Mouse (Mus musculus): Measurements from ENCODE around the gene Nfic. TPM values are rescaled to one million over a fixed set of nuclear protein-coding genes. Genes with fewer than 3 reads are reported as not detected.
A peak's percentile ranks its signal among the peaks of the same experiment; 100 is the strongest.

The Nfic gene
- polyA plus RNA-seq, 1 experiment from 2014 or later = 21.1 TPM

GRCm38 (mm10) chr10:81408871-81409291 lies 46.6 kb downstream of the Nfic start:
- peaks cover 4% of the 10 kb centered on the region; the same call in 1 of the 2 replicates for H3K27me3 ChIP-seq (ENCODE audit: insufficient read depth, low read length)
- peak overlapping the region; percentile 64 for H3K27ac ChIP-seq (ENCODE audit: low read depth)
- H3K9me3 ChIP-seq (ENCODE audit: low read length) = no peaks in the 10 kb centered on the region
- 8% methylated on average over 9 of the region's 9 CpGs for WGBS (ENCODE audit: insufficient replicate concordance)
- peaks cover 67% of the 10 kb centered on the region for H3K4me1 ChIP-seq (ENCODE audit: insufficient read depth)
- DNase-seq (peak; percentile 92), ATAC-seq (peak; percentile 76)
- TF ChIP-seq EP300 (IDR thresholded peaks at IDR 0.05; ENCODE audit: low read depth) = peak; percentile 20; the same call in 1 of the 2 replicates
- peak; percentile 98 for TF ChIP-seq CTCF (IDR thresholded peaks at IDR 0.05; ENCODE audit: low read depth)
- no peak overlapping the region for H3K9ac ChIP-seq (replicated peaks)
- peak overlapping the region; percentile 45; the same call in 1 of the 2 replicates for H3K4me2 ChIP-seq (ENCODE audit: low read depth, low read length)
- H3K4me3 ChIP-seq (ENCODE audit: low read depth, low read length) = no peak overlapping the region
- H3K36me3 ChIP-seq (replicated peaks; ENCODE audit: insufficient read depth, low read length) = peaks cover 13% of the 10 kb centered on the region; the same call in 1 of the 2 replicates

GRCm38 (mm10) chr10:81408424-81408729 lies 47.1 kb downstream of the Nfic start:
- Histone ChIP-seq H3K9ac (replicated peaks) (no peak overlapping the region; the same call in 1 of the 2 replicates), H3K9me3 (ENCODE audit: low read length) (no peaks in the 10 kb centered on the region), H3K4me3 (ENCODE audit: low read depth, low read length) (no peak overlapping the region), H3K27me3 (ENCODE audit: insufficient read depth, low read length) (peaks cover 4% of the 10 kb centered on the region; the same call in 1 of the 2 replicates), H3K27ac (ENCODE audit: low read depth) (peak overlapping the region; percentile 64), H3K4me1 (ENCODE audit: insufficient read depth) (peaks cover 62% of the 10 kb centered on the region), H3K36me3 (replicated peaks; ENCODE audit: insufficient read depth, low read length) (peaks cover 13% of the 10 kb centered on the region; the same call in 1 of the 2 replicates), H3K4me2 (ENCODE audit: low read depth, low read length) (peak overlapping the region; percentile 45)
- TF ChIP-seq EP300 (IDR thresholded peaks at IDR 0.05; ENCODE audit: low read depth) (no peak), CTCF (IDR thresholded peaks at IDR 0.05; ENCODE audit: low read depth) (no peak)
- WGBS (ENCODE audit: insufficient replicate concordance) = 39% methylated on average over 13 of the region's 13 CpGs
- ATAC-seq = peak; percentile 0; the same call in 1 of the 2 replicates
- no peak for DNase-seq

GRCm38 (mm10) chr10:81407539-81408423 lies 47.7 kb downstream of the Nfic start:
- Histone ChIP-seq H3K4me2 (ENCODE audit: low read depth, low read length) (peak overlapping the region; percentile 65), H3K27me3 (ENCODE audit: insufficient read depth, low read length) (peaks cover 4% of the 10 kb centered on the region; the same call in 1 of the 2 replicates), H3K4me1 (ENCODE audit: insufficient read depth) (peaks cover 56% of the 10 kb centered on the region), H3K4me3 (ENCODE audit: low read depth, low read length) (peak overlapping the region; percentile 34), H3K9me3 (ENCODE audit: low read length) (no peaks in the 10 kb centered on the region), H3K27ac (ENCODE audit: low read depth) (peak overlapping the region; percentile 64), H3K36me3 (replicated peaks; ENCODE audit: insufficient read depth, low read length) (peaks cover 13% of the 10 kb centered on the region; the same call in 1 of the 2 replicates), H3K9ac (replicated peaks) (no peak overlapping the region; the same call in none of the 2 replicates)
- TF ChIP-seq EP300 (IDR thresholded peaks at IDR 0.05; ENCODE audit: low read depth) (no peak), CTCF (IDR thresholded peaks at IDR 0.05; ENCODE audit: low read depth) (peak; percentile 18; the same call in 1 of the 2 replicates)
- 20% methylated on average over 31 of the region's 31 CpGs for WGBS (ENCODE audit: insufficient replicate concordance)
- peak; percentile 51 for ATAC-seq
- DNase-seq = peak; percentile 83

GRCm38 (mm10) chr10:81406504-81407440 lies 48.7 kb downstream of the Nfic start:
- H3K9ac ChIP-seq (replicated peaks) = no peak overlapping the region; the same call in 1 of the 2 replicates

GRCm38 (mm10) chr10:81405588-81406201 lies 49.7 kb downstream of the Nfic start:
- Histone ChIP-seq H3K27ac (ENCODE audit: low read depth) (0 out of 2 replicates have a peak overlapping the region, but pooled peaks have one; percentile 39), H3K36me3 (replicated peaks; ENCODE audit: insufficient read depth, low read length) (peaks cover 15% of the 10 kb centered on the region; the same call in 1 of the 2 replicates), H3K9ac (replicated peaks) (no peak overlapping the region), H3K9me3 (ENCODE audit: low read length) (no peaks in the 10 kb centered on the region), H3K4me1 (ENCODE audit: insufficient read depth) (peaks cover 48% of the 10 kb centered on the region), H3K27me3 (ENCODE audit: insufficient read depth, low read length) (peaks cover 4% of the 10 kb centered on the region; the same call in 1 of the 2 replicates), H3K4me3 (ENCODE audit: low read depth, low read length) (no peak overlapping the region), H3K4me2 (ENCODE audit: low read depth, low read length) (no peak overlapping the region)
- WGBS (ENCODE audit: insufficient replicate concordance) = 47% methylated on average over 13 of the region's 13 CpGs
- TF ChIP-seq CTCF (IDR thresholded peaks at IDR 0.05; ENCODE audit: low read depth) (peak; percentile 84), EP300 (IDR thresholded peaks at IDR 0.05; ENCODE audit: low read depth) (no peak)
- ATAC-seq (no peak), DNase-seq (peak; percentile 78)

More at GRCm38 (mm10) chr10:81406504-81407440, 48.7 kb downstream of the Nfic start:
- DNase-seq (no peak), ATAC-seq (no peak)
- no peak for TF ChIP-seq CTCF (IDR thresholded peaks at IDR 0.05; ENCODE audit: low read depth)
- no peak for TF ChIP-seq EP300 (IDR thresholded peaks at IDR 0.05; ENCODE audit: low read depth)
- Histone ChIP-seq H3K4me3 (ENCODE audit: low read depth, low read length) (peak overlapping the region; percentile 34), H3K4me2 (ENCODE audit: low read depth, low read length) (peak overlapping the region; percentile 65), H3K27ac (ENCODE audit: low read depth) (peak overlapping the region; percentile 2; the same call in 1 of the 2 replicates), H3K36me3 (replicated peaks; ENCODE audit: insufficient read depth, low read length) (peaks cover 13% of the 10 kb centered on the region; the same call in 1 of the 2 replicates), H3K4me1 (ENCODE audit: insufficient read depth) (peaks cover 52% of the 10 kb centered on the region), H3K27me3 (ENCODE audit: insufficient read depth, low read length) (peaks cover 4% of the 10 kb centered on the region; the same call in 1 of the 2 replicates), H3K9me3 (ENCODE audit: low read length) (no peaks in the 10 kb centered on the region)
- 34% methylated on average over 24 of the region's 24 CpGs for WGBS (ENCODE audit: insufficient replicate concordance)

Data from liver, postnatal 0 days (tissue).